Mouse (Mus musculus): ENCODE measurements around the gene Idi1. TPM values are rescaled to one million over a fixed set of nuclear protein-coding genes. Genes with fewer than 3 reads are reported as not detected.
"Not testable (repeated sequence)": the region's sequence is repeated elsewhere in the genome, so short reads cannot be mapped to it uniquely, and the experiment has no call there.

The Idi1 gene
- polyA plus RNA-seq, 1 experiment from 2014 or later, result 76.7 TPM

GRCm38 (mm10) chr13:8933499-8933898 is 48.2 kb downstream of the Idi1 start:
- H3K36me3 ChIP-seq (ENCODE audit: control insufficient read depth, insufficient read depth, low read length), result no peaks in the 10 kb centered on the region
- no peak for ATAC-seq (ENCODE audit: low FRiP score, low TSS enrichment)
- H3K9me3 ChIP-seq (ENCODE audit: control insufficient read depth, low read length), result no peaks in the 10 kb centered on the region
- no peak for DNase-seq (ENCODE audit: low spot score)
- H3K4me1 ChIP-seq (replicated peaks; ENCODE audit: control insufficient read depth, insufficient read depth), result no peaks in the 10 kb centered on the region
- H3K9ac ChIP-seq (ENCODE audit: low read length), result no peak overlapping the region
- no peak overlapping the region for H3K4me2 ChIP-seq (replicated peaks; ENCODE audit: low read depth)
- WGBS, result 44% methylated on average over 2 of the region's 2 CpGs
- no peak overlapping the region for H3K4me3 ChIP-seq (ENCODE audit: low read depth, low read length)
- H3K27ac ChIP-seq (replicated peaks), result no peak overlapping the region
- H3K27me3 ChIP-seq (ENCODE audit: control insufficient read depth, insufficient read depth, low read length), result no peaks in the 10 kb centered on the region
- no peak for TF ChIP-seq CTCF (IDR thresholded peaks at IDR 0.05; ENCODE audit: low read depth)
- TF ChIP-seq EP300 (optimal IDR thresholded peaks at IDR 0.05), result no peak

GRCm38 (mm10) chr13:8937611-8938140 is 52.4 kb downstream of the Idi1 start:
- not testable (repeated sequence) for H3K4me2 ChIP-seq (replicated peaks; ENCODE audit: low read depth); H3K4me1 ChIP-seq (replicated peaks; ENCODE audit: control insufficient read depth, insufficient read depth); H3K27ac ChIP-seq (replicated peaks); DNase-seq (ENCODE audit: low spot score); ATAC-seq (ENCODE audit: low FRiP score, low TSS enrichment); H3K36me3 ChIP-seq (ENCODE audit: control insufficient read depth, insufficient read depth, low read length); H3K4me3 ChIP-seq (ENCODE audit: low read depth, low read length); H3K9ac ChIP-seq (ENCODE audit: low read length); H3K9me3 ChIP-seq (ENCODE audit: control insufficient read depth, low read length); H3K27me3 ChIP-seq (ENCODE audit: control insufficient read depth, insufficient read depth, low read length)
- 70% methylated on average over 6 of the region's 6 CpGs for WGBS

- H3K36me3 ChIP-seq (ENCODE audit: control insufficient read depth, insufficient read depth, low read length); H3K4me2 ChIP-seq (replicated peaks; ENCODE audit: low read depth); H3K4me1 ChIP-seq (replicated peaks; ENCODE audit: control insufficient read depth, insufficient read depth); H3K4me3 ChIP-seq (ENCODE audit: low read depth, low read length); H3K27ac ChIP-seq (replicated peaks); H3K9ac ChIP-seq (ENCODE audit: low read length); H3K9me3 ChIP-seq (ENCODE audit: control insufficient read depth, low read length); DNase-seq (ENCODE audit: low spot score); H3K27me3 ChIP-seq (ENCODE audit: control insufficient read depth, insufficient read depth, low read length); ATAC-seq (ENCODE audit: low FRiP score, low TSS enrichment): not testable (repeated sequence)
- WGBS, result 86% methylated on average over 4 of the region's 4 CpGs
Observed at GRCm38 (mm10) chr13:8941110-8941509, 55.8 kb downstream of the Idi1 start.

- not testable (repeated sequence) for H3K27me3 ChIP-seq (ENCODE audit: control insufficient read depth, insufficient read depth, low read length); H3K9me3 ChIP-seq (ENCODE audit: control insufficient read depth, low read length); ATAC-seq (ENCODE audit: low FRiP score, low TSS enrichment); H3K4me2 ChIP-seq (replicated peaks; ENCODE audit: low read depth); H3K4me3 ChIP-seq (ENCODE audit: low read depth, low read length); H3K9ac ChIP-seq (ENCODE audit: low read length); DNase-seq (ENCODE audit: low spot score); H3K27ac ChIP-seq (replicated peaks); H3K36me3 ChIP-seq (ENCODE audit: control insufficient read depth, insufficient read depth, low read length); H3K4me1 ChIP-seq (replicated peaks; ENCODE audit: control insufficient read depth, insufficient read depth)
- 33% methylated on average over 1 of the region's 5 CpGs for WGBS
Observed at GRCm38 (mm10) chr13:8941701-8942100, 56.4 kb downstream of the Idi1 start.

Small RNA genes lying within 50 kb of the gene (microRNA-seq; reads per million reads assigned to microRNA genes)
- gene Gm22750, result not detected

Other genes starting within 250 kb of the Idi1 start
- gene Wdr37, start 13.6 kb upstream of the Idi1 start, polyA plus RNA-seq (2015; fragmentation: Nextera tagmentation; extraction: Ambion mirVana), result 7.4 and 7.6 TPM in 2 replicates
- gene Gm9745, start 62.7 kb downstream of the Idi1 start, polyA plus RNA-seq (2015; fragmentation: Nextera tagmentation; extraction: Ambion mirVana), result not detected in 2 replicates
- not detected in 2 replicates for gene Idi2, start 67.4 kb downstream of the Idi1 start, polyA plus RNA-seq (2015; fragmentation: Nextera tagmentation; extraction: Ambion mirVana)
- gene Gtpbp4, start 110.6 kb downstream of the Idi1 start, polyA plus RNA-seq (2015; fragmentation: Nextera tagmentation; extraction: Ambion mirVana), result 43.5 and 50.0 TPM in 2 replicates
- gene Larp4b, start 208.4 kb downstream of the Idi1 start, polyA plus RNA-seq (2015; fragmentation: Nextera tagmentation; extraction: Ambion mirVana), result 28.4 and 29.0 TPM in 2 replicates

Measured in stomach, postnatal 0 days (tissue).